Mouse (Mus musculus): ENCODE measurements around the gene Fga.

The Fga gene

GRCm38 (mm10) chr3:83025475-83026301 lies at the start of gene Fga:
TSS of gene Fga (plus strand) at chr3:83026076.
- DNase-seq (ENCODE audit: low spot score in 2 of 2): no peak

GRCm38 (mm10) chr3:82980818-82981217 lies 45.1 kb upstream of the Fga start:
- DNase-seq (ENCODE audit: low spot score in 2 of 2): peak; percentile 28 to 52

- DNase-seq (ENCODE audit: low spot score in 2 of 2): no peak
These were observed 44.0 kb upstream of the Fga start for GRCm38 (mm10) chr3:82981861-82982260.

GRCm38 (mm10) chr3:82984840-82985239 lies 41.0 kb upstream of the Fga start:
- no peak for DNase-seq (ENCODE audit: low spot score in 2 of 2)

- no peak for DNase-seq (ENCODE audit: low spot score in 2 of 2)
These were observed 33.9 kb upstream of the Fga start for GRCm38 (mm10) chr3:82991963-82992362.

- DNase-seq (ENCODE audit: low spot score in 2 of 2): no peak
These were observed 32.9 kb upstream of the Fga start for GRCm38 (mm10) chr3:82992956-82993355.

GRCm38 (mm10) chr3:82995368-82995767 lies 30.5 kb upstream of the Fga start:
- DNase-seq (ENCODE audit: low spot score in 2 of 2): peak; percentile 11 to 16

- DNase-seq (ENCODE audit: low spot score in 2 of 2): no peak
These were observed 29.2 kb upstream of the Fga start for GRCm38 (mm10) chr3:82996656-82997055.

GRCm38 (mm10) chr3:82998772-82999463 lies 27.0 kb upstream of the Fga start:
- DNase-seq (ENCODE audit: low spot score in 2 of 2): peak in 1 of 2 experiments; percentile 33

GRCm38 (mm10) chr3:82999995-83000394 lies 25.9 kb upstream of the Fga start:
- DNase-seq (ENCODE audit: low spot score in 2 of 2): no peak

- no peak for DNase-seq (ENCODE audit: low spot score in 2 of 2)
These were observed 23.7 kb upstream of the Fga start for GRCm38 (mm10) chr3:83002191-83002590.

- DNase-seq (ENCODE audit: low spot score in 2 of 2): no peak
These were observed 22.8 kb upstream of the Fga start for GRCm38 (mm10) chr3:83003068-83003467.

- DNase-seq (ENCODE audit: low spot score in 2 of 2): no peak
These were observed 21.1 kb upstream of the Fga start for GRCm38 (mm10) chr3:83004801-83005200.

GRCm38 (mm10) chr3:83007557-83007956 lies 18.3 kb upstream of the Fga start, which contains the start of gene Fgg:
TSS of gene Fgg (plus strand) at chr3:83007724.
- DNase-seq (ENCODE audit: low spot score in 2 of 2): no peak

GRCm38 (mm10) chr3:83010291-83010690 lies 15.6 kb upstream of the Fga start:
- DNase-seq (ENCODE audit: low spot score in 2 of 2): no peak

- DNase-seq (ENCODE audit: low spot score in 2 of 2): no peak
These were observed 14.7 kb upstream of the Fga start for GRCm38 (mm10) chr3:83011136-83011535.

GRCm38 (mm10) chr3:83011565-83011964 lies 14.3 kb upstream of the Fga start:
- no peak for DNase-seq (ENCODE audit: low spot score in 2 of 2)

- DNase-seq (ENCODE audit: low spot score in 2 of 2): no peak
These were observed 13.2 kb upstream of the Fga start for GRCm38 (mm10) chr3:83012636-83013035.

- DNase-seq (ENCODE audit: low spot score in 2 of 2): no peak
These were observed 11.9 kb upstream of the Fga start for GRCm38 (mm10) chr3:83013951-83014350.

GRCm38 (mm10) chr3:83016236-83016635 lies 9.6 kb upstream of the Fga start:
- DNase-seq (ENCODE audit: low spot score in 2 of 2): no peak

- no peak for DNase-seq (ENCODE audit: low spot score in 2 of 2)
These were observed 5.5 kb upstream of the Fga start for GRCm38 (mm10) chr3:83020387-83020786.

GRCm38 (mm10) chr3:83021176-83021575 lies 4.7 kb upstream of the Fga start:
- no peak for DNase-seq (ENCODE audit: low spot score in 2 of 2)

- DNase-seq (ENCODE audit: low spot score in 2 of 2): no peak
These were observed 840 bp upstream of the Fga start for GRCm38 (mm10) chr3:83025036-83025435.

All from heart, adult 9 months (tissue).